Mouse (Mus musculus) testis, adult 2 months (tissue): ENCODE measurements around the gene Wdr47.

Experiments
- CTCF ChIP-seq: fragments of 200-500 bp; IDR thresholded peaks from 2 replicates; pipeline ENCODE4 v1.5.1; 2012; ENCODE audit warnings: low read depth, mild to moderate bottlenecking, inconsistent platforms, low read length, moderate library complexity; ENCODE audit not compliant: control insufficient read depth, insufficient read depth, insufficient replicate concordance
- POLR2A ChIP-seq: fragments of 200-500 bp; IDR thresholded peaks from 2 replicates; pipeline ENCODE4 v1.6.1; 2012; ENCODE audit warnings: low read depth, mild to moderate bottlenecking, inconsistent platforms, low read length, moderate library complexity; ENCODE audit not compliant: control insufficient read depth

- TF ChIP-seq CTCF (no peak), POLR2A (no peak)
Measured at GRCm38 (mm10) chr3:108644856-108645255, 53.8 kb downstream of the Wdr47 start.
